Mouse (Mus musculus): Measurements from ENCODE around the gene Olfr692. TPM values are rescaled to one million over a fixed set of nuclear protein-coding genes. Genes with fewer than 3 reads are reported as not detected.

Olfr692 gene
- polyA plus RNA-seq, 1 experiment = not detected

DNA sequence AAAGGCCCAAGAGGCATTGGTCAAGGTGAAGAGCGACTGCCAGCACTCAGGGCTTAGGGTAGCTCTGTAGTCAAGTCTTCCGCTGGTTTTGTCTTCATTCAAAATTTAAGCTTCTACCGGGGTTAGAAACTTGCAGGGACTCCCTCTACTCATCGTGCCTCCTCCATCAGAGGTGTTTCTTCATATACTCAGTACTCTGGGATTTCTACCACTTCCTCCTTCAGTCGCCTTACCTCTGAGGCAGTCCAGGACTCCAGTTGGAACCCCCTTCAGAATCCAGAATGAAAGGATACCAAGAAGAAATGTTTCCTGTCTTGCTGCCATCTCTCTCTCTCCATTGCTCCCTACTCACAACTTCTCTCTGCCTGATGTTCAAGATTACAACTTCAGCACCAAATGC lies 762 bp upstream of the Olfr692 start:
- no peak overlapping the region for H3K27ac ChIP-seq (ENCODE audit: insufficient read depth, low read length)
- DNase-seq = no peak
- H3K4me3 ChIP-seq (replicated peaks; ENCODE audit: insufficient read depth, low read depth, low read length) = no peak overlapping the region
- no peaks in the 10 kb centered on the region for H3K4me1 ChIP-seq (ENCODE audit: control insufficient read depth, insufficient read depth, low read length)
- H3K27me3 ChIP-seq (ENCODE audit: control insufficient read depth, insufficient read depth, low read length) = no peaks in the 10 kb centered on the region
- TF ChIP-seq CTCF (IDR thresholded peaks at IDR 0.05; ENCODE audit: borderline replicate concordance, insufficient read depth, low read depth, low read length) = no peak
- TF ChIP-seq POLR2A (IDR thresholded peaks at IDR 0.05; ENCODE audit: borderline replicate concordance, insufficient read depth, low read length) = no peak
- WGBS = 96% methylated on average over 5 of the region's 5 CpGs

DNA sequence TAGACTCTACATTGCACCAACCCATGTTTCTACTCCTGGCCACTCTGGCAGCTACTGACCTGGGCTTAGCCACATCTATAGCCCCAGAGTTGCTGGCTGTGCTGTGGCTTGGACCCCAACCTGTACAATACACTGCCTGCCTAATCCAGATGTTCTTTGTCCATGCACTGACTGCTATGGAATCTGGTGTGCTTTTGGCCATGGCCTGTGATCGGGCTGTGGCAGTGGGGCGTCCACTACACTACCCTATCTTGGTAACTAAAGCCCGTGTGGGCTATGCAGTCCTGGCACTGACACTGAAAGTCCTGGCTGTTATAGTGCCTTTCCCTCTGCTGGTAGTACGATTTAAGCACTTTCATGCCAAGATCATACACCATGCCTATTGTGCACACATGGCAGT lies 491 bp downstream of the Olfr692 start:
- WGBS = 89% methylated on average over 4 of the region's 4 CpGs

DNA sequence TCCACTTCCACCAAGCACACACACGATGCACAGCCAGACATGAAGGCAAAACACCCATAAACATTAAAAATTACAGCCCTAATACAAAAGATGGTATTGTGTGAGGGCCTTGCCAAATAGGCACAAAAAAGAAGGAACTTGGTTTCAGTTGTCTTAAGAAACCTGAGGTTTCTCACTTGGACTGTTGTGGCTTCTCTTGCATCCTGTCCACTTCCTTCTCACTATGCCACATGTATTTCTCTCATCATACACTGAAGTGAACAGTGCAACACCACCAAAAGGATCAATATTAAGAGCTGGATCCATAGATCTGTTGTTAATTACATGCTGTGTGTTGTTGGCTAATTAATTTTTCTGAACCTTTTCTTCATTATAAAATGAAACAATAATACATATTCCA lies 4.9 kb downstream of the Olfr692 start:
- no peak for DNase-seq
- Histone ChIP-seq H3K27me3 (ENCODE audit: control insufficient read depth, insufficient read depth, low read length) (no peaks in the 10 kb centered on the region), H3K4me1 (ENCODE audit: control insufficient read depth, insufficient read depth, low read length) (no peaks in the 10 kb centered on the region), H3K27ac (ENCODE audit: insufficient read depth, low read length) (no peak overlapping the region), H3K4me3 (replicated peaks; ENCODE audit: insufficient read depth, low read depth, low read length) (no peak overlapping the region)
- TF ChIP-seq CTCF (IDR thresholded peaks at IDR 0.05; ENCODE audit: borderline replicate concordance, insufficient read depth, low read depth, low read length) (no peak), POLR2A (IDR thresholded peaks at IDR 0.05; ENCODE audit: borderline replicate concordance, insufficient read depth, low read length) (no peak)
- 93% methylated on average over 1 of the region's 1 CpGs for WGBS

More for the DNA sequence above, 491 bp downstream of the Olfr692 start:
- Histone ChIP-seq H3K4me3 (replicated peaks; ENCODE audit: insufficient read depth, low read depth, low read length) (no peak overlapping the region), H3K27ac (ENCODE audit: insufficient read depth, low read length) (no peak overlapping the region), H3K27me3 (ENCODE audit: control insufficient read depth, insufficient read depth, low read length) (no peaks in the 10 kb centered on the region), H3K4me1 (ENCODE audit: control insufficient read depth, insufficient read depth, low read length) (no peaks in the 10 kb centered on the region)
- DNase-seq = no peak
- no peak for TF ChIP-seq CTCF (IDR thresholded peaks at IDR 0.05; ENCODE audit: borderline replicate concordance, insufficient read depth, low read depth, low read length)
- TF ChIP-seq POLR2A (IDR thresholded peaks at IDR 0.05; ENCODE audit: borderline replicate concordance, insufficient read depth, low read length) = no peak

DNA sequence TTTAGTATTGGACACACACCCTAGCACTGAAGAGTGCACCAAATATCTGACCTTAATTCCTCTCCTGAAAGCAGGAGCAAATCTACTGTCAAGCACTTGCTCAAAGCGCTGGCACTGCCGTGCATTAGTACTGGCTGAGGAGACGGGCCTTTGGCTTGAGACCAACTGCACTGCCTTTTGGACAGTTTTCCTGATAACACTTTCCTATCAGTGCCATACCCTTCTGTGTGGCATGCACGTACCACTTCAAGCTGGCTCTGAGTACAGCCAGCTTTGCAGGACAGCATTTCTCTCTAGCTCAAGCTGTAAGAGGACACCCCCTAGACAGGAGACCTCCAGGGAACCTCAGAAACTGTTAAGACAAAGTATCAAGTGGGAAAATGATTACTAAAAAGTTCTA lies 5.5 kb downstream of the Olfr692 start:
- Histone ChIP-seq H3K27me3 (ENCODE audit: control insufficient read depth, insufficient read depth, low read length) (no peaks in the 10 kb centered on the region), H3K27ac (ENCODE audit: insufficient read depth, low read length) (no peak overlapping the region), H3K4me1 (ENCODE audit: control insufficient read depth, insufficient read depth, low read length) (no peaks in the 10 kb centered on the region), H3K4me3 (replicated peaks; ENCODE audit: insufficient read depth, low read depth, low read length) (no peak overlapping the region)
- peak in 1 of 2 experiments; percentile 36 for DNase-seq
- TF ChIP-seq CTCF (IDR thresholded peaks at IDR 0.05; ENCODE audit: borderline replicate concordance, insufficient read depth, low read depth, low read length) (no peak), POLR2A (IDR thresholded peaks at IDR 0.05; ENCODE audit: borderline replicate concordance, insufficient read depth, low read length) (no peak)
- 12% methylated on average over 4 of the region's 4 CpGs for WGBS

DNA sequence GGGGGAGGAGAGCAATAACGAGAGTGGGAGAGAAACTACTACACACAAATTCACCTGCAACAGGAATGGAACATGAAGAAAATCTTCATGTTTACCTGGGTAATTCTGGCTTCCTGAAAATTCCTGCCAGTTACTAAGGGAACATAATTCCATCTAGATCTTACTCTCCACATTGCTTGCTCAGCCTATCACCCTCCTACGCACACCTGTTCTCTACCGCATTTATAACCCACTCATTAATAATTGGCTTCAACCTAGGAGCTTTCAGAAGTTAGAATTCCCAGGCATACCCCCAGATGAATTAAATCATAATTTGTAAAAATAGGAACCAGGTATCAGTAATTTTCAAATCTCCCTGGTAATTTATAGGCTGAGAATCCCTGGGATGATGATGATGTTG lies 5.9 kb downstream of the Olfr692 start:
- Histone ChIP-seq H3K27me3 (ENCODE audit: control insufficient read depth, insufficient read depth, low read length) (no peaks in the 10 kb centered on the region), H3K4me1 (ENCODE audit: control insufficient read depth, insufficient read depth, low read length) (no peaks in the 10 kb centered on the region), H3K4me3 (replicated peaks; ENCODE audit: insufficient read depth, low read depth, low read length) (no peak overlapping the region), H3K27ac (ENCODE audit: insufficient read depth, low read length) (no peak overlapping the region)
- no peak for DNase-seq
- TF ChIP-seq CTCF (IDR thresholded peaks at IDR 0.05; ENCODE audit: borderline replicate concordance, insufficient read depth, low read depth, low read length) = no peak
- TF ChIP-seq POLR2A (IDR thresholded peaks at IDR 0.05; ENCODE audit: borderline replicate concordance, insufficient read depth, low read length) = no peak
- WGBS = 97% methylated on average over 3 of the region's 3 CpGs

DNA sequence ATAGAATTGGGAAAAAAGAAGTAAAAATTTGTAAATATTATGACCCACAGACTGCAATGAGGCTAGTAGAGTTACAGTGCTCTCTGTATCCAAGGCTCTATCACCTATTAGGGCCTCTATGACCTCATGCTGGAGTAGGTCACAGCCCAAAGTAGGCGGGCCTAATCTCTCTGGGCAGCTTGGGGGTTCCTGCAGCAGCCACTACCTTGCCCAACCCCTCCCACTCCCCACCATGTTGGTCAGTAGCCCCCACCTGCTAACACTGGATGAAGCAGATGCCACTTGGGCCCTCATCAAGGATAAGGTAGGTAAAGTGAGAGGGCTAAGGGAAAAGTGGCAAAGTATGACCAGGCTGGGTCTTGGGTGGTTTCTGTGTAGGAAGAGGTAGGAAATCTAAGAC lies 6.8 kb downstream of the Olfr692 start, which contains the start of gene Gm5901:
Gene Gm5901, plus strand, starts transcription at position 173 of the 400 bp plus-strand sequence.
- Histone ChIP-seq H3K4me1 (ENCODE audit: control insufficient read depth, insufficient read depth, low read length) (no peaks in the 10 kb centered on the region), H3K27me3 (ENCODE audit: control insufficient read depth, insufficient read depth, low read length) (no peaks in the 10 kb centered on the region), H3K4me3 (replicated peaks; ENCODE audit: insufficient read depth, low read depth, low read length) (no peak within 1 kb of the TSS), H3K27ac (ENCODE audit: insufficient read depth, low read length) (no peak within 1 kb of the TSS)
- no peak for DNase-seq
- TF ChIP-seq CTCF (IDR thresholded peaks at IDR 0.05; ENCODE audit: borderline replicate concordance, insufficient read depth, low read depth, low read length) (no peak), POLR2A (IDR thresholded peaks at IDR 0.05; ENCODE audit: borderline replicate concordance, insufficient read depth, low read length) (no peak)
- 100% methylated on average over 1 of the region's 1 CpGs for WGBS

DNA sequence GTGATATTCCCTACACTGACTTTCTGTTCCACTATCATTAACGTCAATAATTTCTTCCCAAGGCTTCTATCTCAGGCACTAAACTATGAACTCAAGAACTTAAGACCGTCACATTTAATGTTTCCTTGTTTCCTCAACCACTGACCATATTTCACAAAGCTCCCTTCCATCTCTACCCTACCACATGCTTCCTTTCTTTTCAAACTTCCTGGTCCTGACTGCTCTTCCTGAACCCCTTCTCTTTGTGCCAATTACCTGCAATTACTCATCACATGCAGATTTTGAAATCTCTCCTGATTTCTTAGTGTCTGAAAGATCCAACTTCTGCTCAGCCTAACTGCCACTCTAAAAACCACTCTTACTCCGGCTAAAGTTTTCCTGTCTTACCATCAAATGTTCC lies 12.3 kb downstream of the Olfr692 start:
- TF ChIP-seq CTCF (IDR thresholded peaks at IDR 0.05; ENCODE audit: borderline replicate concordance, insufficient read depth, low read depth, low read length) (no peak), POLR2A (IDR thresholded peaks at IDR 0.05; ENCODE audit: borderline replicate concordance, insufficient read depth, low read length) (no peak)
- WGBS = 94% methylated on average over 3 of the region's 3 CpGs
- Histone ChIP-seq H3K4me1 (ENCODE audit: control insufficient read depth, insufficient read depth, low read length) (no peaks in the 10 kb centered on the region), H3K4me3 (replicated peaks; ENCODE audit: insufficient read depth, low read depth, low read length) (no peak overlapping the region), H3K27me3 (ENCODE audit: control insufficient read depth, insufficient read depth, low read length) (no peaks in the 10 kb centered on the region), H3K27ac (ENCODE audit: insufficient read depth, low read length) (no peak overlapping the region)
- DNase-seq = no peak

DNA sequence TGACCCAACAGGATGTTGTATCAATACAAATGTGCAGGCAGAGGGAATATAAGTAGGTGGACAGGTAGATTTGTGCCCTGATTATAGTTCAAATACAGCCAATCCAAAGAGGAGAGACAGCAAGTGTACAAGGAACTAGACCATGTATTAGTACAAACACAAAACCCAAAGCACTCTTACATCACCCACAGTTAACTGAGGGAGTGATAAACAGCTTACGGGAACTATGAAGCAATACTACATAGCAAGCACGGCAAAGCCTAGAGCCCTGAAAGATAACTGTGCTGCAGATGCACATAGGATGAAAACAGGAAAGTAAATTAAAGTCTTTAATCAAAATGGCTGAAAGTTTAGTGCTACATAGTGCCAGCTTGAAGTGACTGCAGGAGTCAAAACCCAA lies 19.7 kb downstream of the Olfr692 start:
- no peak overlapping the region for H3K27ac ChIP-seq (ENCODE audit: insufficient read depth, low read length)
- no peaks in the 10 kb centered on the region for H3K27me3 ChIP-seq (ENCODE audit: control insufficient read depth, insufficient read depth, low read length)
- no peaks in the 10 kb centered on the region for H3K4me1 ChIP-seq (ENCODE audit: control insufficient read depth, insufficient read depth, low read length)
- 93% methylated on average over 2 of the region's 2 CpGs for WGBS
- no peak overlapping the region for H3K4me3 ChIP-seq (replicated peaks; ENCODE audit: insufficient read depth, low read depth, low read length)
- TF ChIP-seq POLR2A (IDR thresholded peaks at IDR 0.05; ENCODE audit: borderline replicate concordance, insufficient read depth, low read length) = no peak
- TF ChIP-seq CTCF (IDR thresholded peaks at IDR 0.05; ENCODE audit: borderline replicate concordance, insufficient read depth, low read depth, low read length) = no peak
- DNase-seq = no peak
